Mouse (Mus musculus) intestine, embryonic 16.5 days (tissue): ENCODE measurements around the gene Ccdc184. TPM values are rescaled to one million over a fixed set of nuclear protein-coding genes. Genes with fewer than 3 reads are reported as not detected.

Experiments
- ATAC-seq: fragments of 200-750 bp; cut with Nextera tagmentation; 2 replicates; pipeline ENCODE4 v1.8.0; 2017; ENCODE audit warnings: moderate TSS enrichment, moderate library complexity
- H3K27ac ChIP-seq: fragments of 300-500 bp; sonication (generic); 2 replicates; pipeline ENCODE4 v1.5.1; 2014; ENCODE audit warnings: mild to moderate bottlenecking, low read length
- H3K27me3 ChIP-seq: fragments of 300-500 bp; sonication (generic); replicated peaks from 2 replicates; pipeline ENCODE4 v1.6.1; 2014; ENCODE audit warnings: low read length, control low read depth, mixed read lengths; ENCODE audit not compliant: control insufficient read depth, insufficient read depth
- H3K36me3 ChIP-seq: fragments of 300-500 bp; sonication (generic); 2 replicates; pipeline ENCODE4 v1.6.1; 2014; ENCODE audit warnings: low read length, control low read depth; ENCODE audit not compliant: control insufficient read depth, insufficient read depth
- H3K4me1 ChIP-seq: fragments of 300-500 bp; sonication (generic); 2 replicates; pipeline ENCODE4 v1.6.1; 2014; ENCODE audit warnings: low read length, control low read depth, mixed read lengths; ENCODE audit not compliant: control insufficient read depth, insufficient read depth
- H3K4me2 ChIP-seq: fragments of 300-500 bp; sonication (generic); 2 replicates; pipeline ENCODE4 v1.6.1; 2014; ENCODE audit warnings: low read depth, low read length, control low read depth
- H3K4me3 ChIP-seq: fragments of 300-500 bp; sonication (generic); 2 replicates; pipeline ENCODE4 v1.5.1; 2014; ENCODE audit warnings: mild to moderate bottlenecking, low read length
- H3K9ac ChIP-seq: fragments of 300-500 bp; sonication (generic); 2 replicates; pipeline ENCODE4 v1.6.1; 2014; ENCODE audit warnings: low read depth, low read length
- H3K9me3 ChIP-seq: fragments of 300-500 bp; sonication (generic); 2 replicates; pipeline ENCODE4 v1.6.1; 2016; ENCODE audit warnings: low read length, control low read depth; ENCODE audit not compliant: control insufficient read depth
- WGBS: fragments of 180-500 bp; shearing (Covaris S2); extraction: QIAGEN DNeasy Blood & Tissue Kit; methylation state at CpG from one replicate; pipeline ENCODE4 v1.1.7; 2014; 5-methylcytosine and 5-hydroxymethylcytosine counted together
- polyA plus RNA-seq: library from polyadenylated mRNA; unstranded; fragments of >200 nt; fragmentation: Nextera tagmentation; extraction: Ambion mirVana; gene quantifications from 2 replicates; pipeline ENCODE4 v1.2.1, GENCODE M21; 2015

Ccdc184 gene
- polyA plus RNA-seq, 1 experiment from 2014 or later, result 1.7 TPM

- Histone ChIP-seq H3K36me3 (no peaks in the 10 kb centered on the region), H3K27me3 (peaks cover 59% of the 10 kb centered on the region), H3K9ac (no peak overlapping the region), H3K4me1 (peaks cover 9% of the 10 kb centered on the region), H3K9me3 (no peaks in the 10 kb centered on the region), H3K27ac (no peak overlapping the region), H3K4me2 (peak overlapping the region; percentile 57), H3K4me3 (peak overlapping the region; percentile 40)
- WGBS, result 2% methylated on average over 69 of the region's 69 CpGs
- ATAC-seq, result peak; percentile 67
These were observed 975 bp downstream of the Ccdc184 start for GRCm38 (mm10) chr15:98167645-98168621.

GRCm38 (mm10) chr15:98168622-98169004 is 1.7 kb downstream of the Ccdc184 start:
- peaks cover 9% of the 10 kb centered on the region for H3K4me1 ChIP-seq
- H3K9me3 ChIP-seq, result no peaks in the 10 kb centered on the region
- H3K4me2 ChIP-seq, result no peak overlapping the region
- H3K27me3 ChIP-seq, result peaks cover 59% of the 10 kb centered on the region
- no peak overlapping the region for H3K9ac ChIP-seq
- peak overlapping the region; percentile 40; the same call in 1 of the 2 replicates for H3K4me3 ChIP-seq
- no peaks in the 10 kb centered on the region for H3K36me3 ChIP-seq
- 7% methylated on average over 19 of the region's 19 CpGs for WGBS
- no peak; the same call in 1 of the 2 replicates for ATAC-seq
- no peak overlapping the region for H3K27ac ChIP-seq

GRCm38 (mm10) chr15:98170365-98170764 is 3.4 kb downstream of the Ccdc184 start:
- 36% methylated on average over 7 of the region's 7 CpGs for WGBS
- peaks cover 57% of the 10 kb centered on the region for H3K27me3 ChIP-seq
- no peak overlapping the region for H3K27ac ChIP-seq
- ATAC-seq, result no peak
- H3K4me2 ChIP-seq, result no peak overlapping the region
- no peak overlapping the region for H3K9ac ChIP-seq
- H3K4me3 ChIP-seq, result no peak overlapping the region
- H3K36me3 ChIP-seq, result no peaks in the 10 kb centered on the region
- peaks cover 9% of the 10 kb centered on the region for H3K4me1 ChIP-seq
- no peaks in the 10 kb centered on the region for H3K9me3 ChIP-seq

GRCm38 (mm10) chr15:98170917-98171316 is 4.0 kb downstream of the Ccdc184 start:
- Histone ChIP-seq H3K9me3 (no peaks in the 10 kb centered on the region), H3K4me2 (no peak overlapping the region), H3K4me1 (peaks cover 9% of the 10 kb centered on the region), H3K4me3 (no peak overlapping the region), H3K36me3 (no peaks in the 10 kb centered on the region), H3K27ac (no peak overlapping the region), H3K27me3 (peaks cover 52% of the 10 kb centered on the region), H3K9ac (no peak overlapping the region)
- ATAC-seq, result no peak
- 66% methylated on average over 9 of the region's 9 CpGs for WGBS

GRCm38 (mm10) chr15:98172113-98172512 is 5.2 kb downstream of the Ccdc184 start:
- peaks cover 44% of the 10 kb centered on the region for H3K27me3 ChIP-seq
- WGBS, result 64% methylated on average over 5 of the region's 5 CpGs

GRCm38 (mm10) chr15:98173821-98174220 is 6.9 kb downstream of the Ccdc184 start:
- H3K9ac ChIP-seq, result no peak overlapping the region
- no peak overlapping the region for H3K27ac ChIP-seq
- 41% methylated on average over 8 of the region's 8 CpGs for WGBS
- ATAC-seq, result no peak
- peaks cover 26% of the 10 kb centered on the region for H3K27me3 ChIP-seq
- no peak overlapping the region for H3K4me3 ChIP-seq
- H3K4me2 ChIP-seq, result no peak overlapping the region
- H3K36me3 ChIP-seq, result no peaks in the 10 kb centered on the region
- no peaks in the 10 kb centered on the region for H3K4me1 ChIP-seq
- no peaks in the 10 kb centered on the region for H3K9me3 ChIP-seq

More at GRCm38 (mm10) chr15:98172113-98172512, 5.2 kb downstream of the Ccdc184 start:
- Histone ChIP-seq H3K36me3 (no peaks in the 10 kb centered on the region), H3K4me2 (no peak overlapping the region), H3K4me3 (no peak overlapping the region), H3K9ac (no peak overlapping the region), H3K9me3 (no peaks in the 10 kb centered on the region), H3K4me1 (peaks cover 9% of the 10 kb centered on the region), H3K27ac (no peak overlapping the region)
- peak; percentile 69; the same call in 1 of the 2 replicates for ATAC-seq

- 59% methylated on average over 3 of the region's 3 CpGs for WGBS
- Histone ChIP-seq H3K27me3 (no peaks in the 10 kb centered on the region; the same call in 1 of the 2 replicates), H3K4me3 (no peak overlapping the region), H3K27ac (no peak overlapping the region), H3K4me2 (no peak overlapping the region), H3K9me3 (no peaks in the 10 kb centered on the region), H3K4me1 (peaks cover 4% of the 10 kb centered on the region; the same call in 1 of the 2 replicates), H3K36me3 (no peaks in the 10 kb centered on the region), H3K9ac (no peak overlapping the region)
- no peak for ATAC-seq
These were observed 10.4 kb downstream of the Ccdc184 start for GRCm38 (mm10) chr15:98177320-98177719.

- Histone ChIP-seq H3K36me3 (no peaks in the 10 kb centered on the region), H3K27me3 (no peaks in the 10 kb centered on the region; the same call in 1 of the 2 replicates), H3K4me2 (peak overlapping the region; percentile 55), H3K27ac (0 out of 2 replicates have a peak overlapping the region, but pooled peaks have one; percentile 29), H3K9ac (peak overlapping the region; percentile 34), H3K4me1 (peaks cover 4% of the 10 kb centered on the region; the same call in 1 of the 2 replicates), H3K4me3 (peak overlapping the region; percentile 53), H3K9me3 (no peaks in the 10 kb centered on the region)
- ATAC-seq, result no peak
- 6% methylated on average over 26 of the region's 26 CpGs for WGBS
These were observed 13.7 kb downstream of the Ccdc184 start for GRCm38 (mm10) chr15:98180567-98181131.

GRCm38 (mm10) chr15:98181132-98181711 is 14.3 kb downstream of the Ccdc184 start:
- Histone ChIP-seq H3K4me2 (peak overlapping the region; percentile 55), H3K9ac (peak overlapping the region; percentile 34), H3K27me3 (no peaks in the 10 kb centered on the region; the same call in 1 of the 2 replicates), H3K27ac (0 out of 2 replicates have a peak overlapping the region, but pooled peaks have one; percentile 29), H3K4me1 (peaks cover 4% of the 10 kb centered on the region; the same call in 1 of the 2 replicates), H3K4me3 (peak overlapping the region; percentile 53), H3K36me3 (no peaks in the 10 kb centered on the region), H3K9me3 (no peaks in the 10 kb centered on the region)
- ATAC-seq, result peak; percentile 99
- under 1% methylated on average over 30 of the region's 30 CpGs for WGBS
